Comparison of ENCODE assay signal across 8 mouse cellular contexts in genomic region chr2:154552424-154552907, GRCm38 (mm10). TPM values are rescaled to one million over a fixed set of nuclear protein-coding genes. Genes with fewer than 3 reads are reported as not detected.
A peak's percentile ranks its signal among the peaks of the same experiment; 100 is the strongest.
DNase-seq lines count a peak whose midpoint lies in the region; ATAC-seq lines count a peak whose summit lies in the region.
"Had no signal": no experiment of that assay in that cellular context is flagged by ENCODE, and none has a peak within 500 bp of the region (broad histone marks: within the 10 kb centered on the region; RNA-seq: fewer than 3 reads in every experiment).

No protein-coding gene starts in this region.

- H3K4me1 ChIP-seq in hindbrain, embryonic 16.5 days (ENCODE audit: control insufficient read depth, insufficient read depth, low read depth, low read length): peaks cover 28% of the 10 kb centered on the region
- peaks cover 16% of the 10 kb centered on the region for H3K4me1 ChIP-seq in midbrain, embryonic 11.5 days (ENCODE audit: control insufficient read depth, insufficient read depth, low read length)

- intact Hi-C loops in left cerebral cortex, postnatal 4 days (cut with DNase I): no loop called here

- H3K4me2 ChIP-seq in hindbrain, embryonic 16.5 days (ENCODE audit: low read length): peak overlapping the region; percentile 42
- peak overlapping the region; percentile 22; the same call in 1 of the 2 replicates for H3K4me2 ChIP-seq in midbrain, embryonic 11.5 days

- peak overlapping the region; percentile 29 for H3K9ac ChIP-seq in hindbrain, embryonic 16.5 days (ENCODE audit: low read depth, low read length)
- H3K9ac ChIP-seq in midbrain, embryonic 11.5 days (ENCODE audit: low read length): 0 out of 2 replicates have a peak overlapping the region, but pooled peaks have one; percentile 14

- H3K27ac ChIP-seq in hindbrain, embryonic 16.5 days (ENCODE audit: low read depth, low read length): peak overlapping the region; percentile 65
- H3K27ac ChIP-seq in midbrain, embryonic 11.5 days (ENCODE audit: low read depth, low read length): no peak overlapping the region

- no peaks in the 10 kb centered on the region for H3K36me3 ChIP-seq in hindbrain, embryonic 16.5 days (ENCODE audit: control insufficient read depth, insufficient read depth, low read length)
- H3K36me3 ChIP-seq in midbrain, embryonic 11.5 days (ENCODE audit: control insufficient read depth, insufficient read depth, low read length): peaks cover 3% of the 10 kb centered on the region; the same call in 1 of the 2 replicates

- ATAC-seq in common myeloid progenitor, adult 5-6 weeks (replicated peaks; ENCODE audit: low read depth, poor library complexity, severe bottlenecking): peak; percentile 75
- peak; percentile 73 for ATAC-seq in hindbrain, embryonic 16.5 days
- ATAC-seq in midbrain, embryonic 11.5 days (ENCODE audit: low FRiP score): peak; percentile 14; the same call in 1 of the 2 replicates

- no peaks in the 10 kb centered on the region; the same call in 1 of the 2 replicates for H3K27me3 ChIP-seq in hindbrain, embryonic 16.5 days (replicated peaks; ENCODE audit: control insufficient read depth, insufficient read depth, low read length)
- peaks cover 20% of the 10 kb centered on the region for H3K27me3 ChIP-seq in midbrain, embryonic 11.5 days (ENCODE audit: control insufficient read depth, insufficient read depth, low read length)

- DNase-seq in adrenal gland, adult (ENCODE audit: inconsistent age in 2 of 2, low spot score in 1 of 2): peak; percentile 82 to 93
- DNase-seq in gastrocnemius, adult 8-10 months (ENCODE audit: low spot score in 2 of 2): peak; percentile 57 to 72
- peak; percentile 98 for DNase-seq in left cerebral cortex, postnatal 4 days
- DNase-seq in midbrain, embryonic 11.5 days (ENCODE audit: low spot score, missing footprints): peak; percentile 89
- DNase-seq in skeletal muscle tissue, adult 2 months (ENCODE audit: low read depth, low spot score): peak; percentile 72

- WGBS in hindbrain, embryonic 16.5 days: 21% methylated on average over 27 of the region's 27 CpGs
- 31% methylated on average over 27 of the region's 27 CpGs for WGBS in midbrain, embryonic 11.5 days

- no peak overlapping the region for H3K4me3 ChIP-seq in hindbrain, embryonic 16.5 days (ENCODE audit: low read length)
- H3K4me3 ChIP-seq in midbrain, embryonic 11.5 days (ENCODE audit: low read depth, low read length): no peak overlapping the region

- no peaks in the 10 kb centered on the region for H3K9me3 ChIP-seq in hindbrain, embryonic 16.5 days (ENCODE audit: control insufficient read depth, low read length)
- no peaks in the 10 kb centered on the region for H3K9me3 ChIP-seq in midbrain, embryonic 11.5 days (ENCODE audit: control insufficient read depth, low read length)

RNA-seq across cellular contexts. Expression of gene Actl10, which starts 0.9 kb away (rescaled TPM):
- total RNA-seq in common myeloid progenitor, adult 5-6 weeks (2017): not detected in 2 replicates
- total RNA-seq in gastrocnemius, adult 8-10 months (2022): under 1 TPM in 1 of 4 experiments, not detected in 3; 0.17 TPM
- polyA plus RNA-seq in hindbrain, embryonic 16.5 days (2015; fragmentation: Nextera tagmentation; extraction: Ambion mirVana): 0.47 and 0.50 TPM in 2 replicates
- total RNA-seq in left cerebral cortex, postnatal 4 days (2021): under 1 TPM in 1 of 2 experiments, not detected in 1; 0.26 TPM
- polyA plus RNA-seq in midbrain, embryonic 11.5 days (2014; fragmentation: Nextera tagmentation; extraction: Ambion mirVana): not detected in 2 replicates
- total RNA-seq: layer of hippocampus, postnatal 25 days had no signal

RNA-seq across cellular contexts. Expression of gene 1700003F12Rik, which starts 5.6 kb away (rescaled TPM):
- not detected in 2 replicates for total RNA-seq in common myeloid progenitor, adult 5-6 weeks (2017)
- not detected for total RNA-seq in gastrocnemius, adult 8-10 months (2022)
- polyA plus RNA-seq in hindbrain, embryonic 16.5 days (2015; fragmentation: Nextera tagmentation; extraction: Ambion mirVana): 2.4 and 2.5 TPM in 2 replicates
- 1 to 10 TPM in 1 of 2 experiments, under 1 TPM in 1; 0.98 to 1.4 TPM for total RNA-seq in left cerebral cortex, postnatal 4 days (2021)
- 2.4 and 2.6 TPM in 2 replicates for polyA plus RNA-seq in midbrain, embryonic 11.5 days (2014; fragmentation: Nextera tagmentation; extraction: Ambion mirVana)

RNA-seq across cellular contexts. Expression of gene Necab3, which starts 6.2 kb away (rescaled TPM):
- 0.15 and 0.64 TPM in 2 replicates for total RNA-seq in common myeloid progenitor, adult 5-6 weeks (2017)
- total RNA-seq in gastrocnemius, adult 8-10 months (2022): under 1 TPM; 0.29 to 0.48 (median 0.36) TPM
- 21.6 and 25.7 TPM in 2 replicates for polyA plus RNA-seq in hindbrain, embryonic 16.5 days (2015; fragmentation: Nextera tagmentation; extraction: Ambion mirVana)
- 10 to 100 TPM; 23.6 to 24.1 TPM for total RNA-seq in left cerebral cortex, postnatal 4 days (2021)
- 6.1 and 6.9 TPM in 2 replicates for polyA plus RNA-seq in midbrain, embryonic 11.5 days (2014; fragmentation: Nextera tagmentation; extraction: Ambion mirVana)

RNA-seq across cellular contexts. Expression of gene E2f1, which starts 17.2 kb away (rescaled TPM):
- 11.1 and 13.2 TPM in 2 replicates for total RNA-seq in common myeloid progenitor, adult 5-6 weeks (2017)
- total RNA-seq in gastrocnemius, adult 8-10 months (2022): under 1 TPM in 3 of 4 experiments, not detected in 1; 0.13 to 0.34 (median 0.27) TPM
- 5.0 and 8.0 TPM in 2 replicates for polyA plus RNA-seq in hindbrain, embryonic 16.5 days (2015; fragmentation: Nextera tagmentation; extraction: Ambion mirVana)
- 10 to 100 TPM; 10.8 to 11.9 TPM for total RNA-seq in left cerebral cortex, postnatal 4 days (2021)
- polyA plus RNA-seq in midbrain, embryonic 11.5 days (2014; fragmentation: Nextera tagmentation; extraction: Ambion mirVana): 14.5 and 15.3 TPM in 2 replicates

RNA-seq across cellular contexts. Expression of gene Pxmp4, which starts 51.0 kb away (rescaled TPM):
- 14.2 and 18.2 TPM in 2 replicates for total RNA-seq in common myeloid progenitor, adult 5-6 weeks (2017)
- total RNA-seq in gastrocnemius, adult 8-10 months (2022): 10 to 100 TPM; 10.1 to 13.4 (median 12.2) TPM
- 18.7 and 20.6 TPM in 2 replicates for polyA plus RNA-seq in hindbrain, embryonic 16.5 days (2015; fragmentation: Nextera tagmentation; extraction: Ambion mirVana)
- 10 to 100 TPM; 11.8 to 12.2 TPM for total RNA-seq in left cerebral cortex, postnatal 4 days (2021)
- 12.3 and 14.1 TPM in 2 replicates for polyA plus RNA-seq in midbrain, embryonic 11.5 days (2014; fragmentation: Nextera tagmentation; extraction: Ambion mirVana)

Comparison
In these comparisons a context has a peak if more than half of its experiments do, and no peak if none do; other contexts are left out.
1. ATAC-seq: peak in every context shown above with its lines; median percentile 75 in common myeloid progenitor, adult 5-6 weeks; 73 in hindbrain, embryonic 16.5 days; 14 in midbrain, embryonic 11.5 days.
2. RNA of gene Necab3, which starts 6.2 kb away (total RNA-seq): 23.6 to 24.1 TPM in left cerebral cortex, postnatal 4 days; 0.15 to 0.64 TPM in common myeloid progenitor, adult 5-6 weeks and 0.29 to 0.48 TPM in gastrocnemius, adult 8-10 months; every median in the first group is over 10 times any median in the second.
3. Peak in every context shown above with its lines, with median percentiles within 50 percentile points of each other: DNase-seq.